Mouse (Mus musculus) liver, embryonic 11.5 days (tissue): Measurements from ENCODE around the gene Rab3a. TPM values are rescaled to one million over a fixed set of nuclear protein-coding genes. Genes with fewer than 3 reads are reported as not detected.

ENCODE experiments used
- ATAC-seq: fragments of 200-750 bp; cut with Nextera tagmentation; replicated peaks from 2 replicates; pipeline ENCODE4 v1.8.0; 2017; ENCODE audit warnings: moderate number of reproducible peaks, mild to moderate bottlenecking, moderate TSS enrichment, moderate library complexity; ENCODE audit not compliant: low FRiP score
- DNase-seq: peaks from one replicate; pipeline ENCODE4 v3.0.0-alpha.2; 2017; ENCODE audit warnings: low spot score
- H3K27ac ChIP-seq: fragments of 300-500 bp; sonication (generic); 2 replicates; pipeline ENCODE4 v1.5.1; 2014; ENCODE audit warnings: mild to moderate bottlenecking, low read depth, low read length, control low read depth
- H3K27me3 ChIP-seq: fragments of 300-500 bp; sonication (generic); replicated peaks from 2 replicates; pipeline ENCODE4 v1.6.1; 2014; ENCODE audit warnings: low read length, mixed read lengths; ENCODE audit not compliant: control insufficient read depth, insufficient read depth
- H3K36me3 ChIP-seq: fragments of 300-500 bp; sonication (generic); 2 replicates; pipeline ENCODE4 v1.6.1; 2014; ENCODE audit warnings: mild to moderate bottlenecking, low read length, moderate library complexity, mixed read lengths; ENCODE audit not compliant: control insufficient read depth, insufficient read depth
- H3K4me1 ChIP-seq: fragments of 300-500 bp; sonication (generic); replicated peaks from 2 replicates; pipeline ENCODE4 v1.6.1; 2014; ENCODE audit warnings: low read length, mixed read lengths; ENCODE audit not compliant: control insufficient read depth, insufficient read depth
- H3K4me2 ChIP-seq: fragments of 300-500 bp; sonication (generic); 2 replicates; pipeline ENCODE4 v1.6.1; 2014; ENCODE audit warnings: mild to moderate bottlenecking, control low read depth, moderate library complexity
- H3K4me3 ChIP-seq: fragments of 300-500 bp; sonication (generic); 2 replicates; pipeline ENCODE4 v1.5.1; 2014; ENCODE audit warnings: low read depth, low read length, control low read depth
- H3K9ac ChIP-seq: fragments of 300-500 bp; sonication (generic); 2 replicates; pipeline ENCODE4 v1.6.1; 2014; ENCODE audit warnings: low read depth, low read length, control low read depth
- H3K9me3 ChIP-seq: fragments of 300-500 bp; sonication (generic); 2 replicates; pipeline ENCODE4 v1.6.1; 2016; ENCODE audit warnings: low read length, inconsistent platforms, mixed read lengths; ENCODE audit not compliant: control insufficient read depth
- WGBS: fragments of 180-500 bp; shearing (Covaris S2); extraction: QIAGEN DNeasy Blood & Tissue Kit; methylation state at CpG from one replicate; pipeline ENCODE4 v1.1.7; 2014; 5-methylcytosine and 5-hydroxymethylcytosine counted together
- polyA plus RNA-seq: library from polyadenylated mRNA; unstranded; fragments of >200 nt; fragmentation: Nextera tagmentation; extraction: Ambion mirVana; gene quantifications from 2 replicates; pipeline ENCODE4 v1.2.1, GENCODE M21; 2014

Gene Rab3a
- polyA plus RNA-seq, 1 experiment from 2014 or later: 6.3 TPM

- Histone ChIP-seq H3K27me3 (no peaks in the 10 kb centered on the region), H3K9me3 (no peaks in the 10 kb centered on the region), H3K4me2 (no peak overlapping the region; the same call in 1 of the 2 replicates), H3K36me3 (peaks cover 34% of the 10 kb centered on the region), H3K4me3 (no peak overlapping the region), H3K27ac (no peak overlapping the region), H3K9ac (no peak overlapping the region), H3K4me1 (peaks cover 16% of the 10 kb centered on the region)
- DNase-seq (no peak), ATAC-seq (no peak)
- 75% methylated on average over 11 of the region's 11 CpGs for WGBS
Measured at GRCm38 (mm10) chr8:70780093-70780492, 25.6 kb downstream of the Rab3a start.

- DNase-seq (no peak), ATAC-seq (no peak)
- Histone ChIP-seq H3K27ac (no peak overlapping the region), H3K9ac (no peak overlapping the region), H3K9me3 (no peaks in the 10 kb centered on the region), H3K4me2 (peak overlapping the region; percentile 8; the same call in 1 of the 2 replicates), H3K36me3 (peaks cover 34% of the 10 kb centered on the region), H3K27me3 (no peaks in the 10 kb centered on the region), H3K4me3 (no peak overlapping the region), H3K4me1 (peaks cover 37% of the 10 kb centered on the region)
- WGBS: 88% methylated on average over 25 of the region's 25 CpGs
Measured at GRCm38 (mm10) chr8:70786291-70787050, 32.0 kb downstream of the Rab3a start.

- H3K9ac ChIP-seq: no peak overlapping the region
- H3K9me3 ChIP-seq: no peaks in the 10 kb centered on the region
- H3K4me1 ChIP-seq: peaks cover 42% of the 10 kb centered on the region
- ATAC-seq (no peak), DNase-seq (no peak)
- H3K27ac ChIP-seq: no peak overlapping the region
- H3K4me3 ChIP-seq: no peak overlapping the region
- H3K36me3 ChIP-seq: peaks cover 30% of the 10 kb centered on the region
- no peaks in the 10 kb centered on the region for H3K27me3 ChIP-seq
- WGBS: 93% methylated on average over 3 of the region's 3 CpGs
- H3K4me2 ChIP-seq: no peak overlapping the region; the same call in 1 of the 2 replicates
Measured at GRCm38 (mm10) chr8:70787051-70787445, 32.6 kb downstream of the Rab3a start.

GRCm38 (mm10) chr8:70787941-70788667 is 33.6 kb downstream of the Rab3a start:
- WGBS: 36% methylated on average over 30 of the region's 30 CpGs
- Histone ChIP-seq H3K36me3 (peaks cover 29% of the 10 kb centered on the region), H3K4me1 (peaks cover 49% of the 10 kb centered on the region), H3K4me3 (peak overlapping the region; percentile 21; the same call in 1 of the 2 replicates), H3K27me3 (no peaks in the 10 kb centered on the region), H3K4me2 (peak overlapping the region; percentile 34), H3K27ac (no peak overlapping the region), H3K9ac (peak overlapping the region; percentile 26; the same call in 1 of the 2 replicates), H3K9me3 (no peaks in the 10 kb centered on the region)
- ATAC-seq (no peak), DNase-seq (peak; percentile 79)

- Histone ChIP-seq H3K36me3 (peaks cover 21% of the 10 kb centered on the region), H3K9ac (no peak overlapping the region), H3K27ac (no peak overlapping the region), H3K4me1 (peaks cover 51% of the 10 kb centered on the region), H3K9me3 (no peaks in the 10 kb centered on the region), H3K4me3 (no peak overlapping the region), H3K27me3 (no peaks in the 10 kb centered on the region), H3K4me2 (no peak overlapping the region; the same call in 1 of the 2 replicates)
- ATAC-seq: no peak
- WGBS: 81% methylated on average over 10 of the region's 10 CpGs
- DNase-seq: no peak
Measured at GRCm38 (mm10) chr8:70789046-70789445, 34.6 kb downstream of the Rab3a start.

- H3K27me3 ChIP-seq: no peaks in the 10 kb centered on the region; the same call in 1 of the 2 replicates
- H3K4me2 ChIP-seq: peak overlapping the region; percentile 91
- H3K9ac ChIP-seq: peak overlapping the region; percentile 85
- 58% methylated on average over 8 of the region's 8 CpGs for WGBS
- H3K27ac ChIP-seq: 0 out of 2 replicates have a peak overlapping the region, but pooled peaks have one; percentile 28
- DNase-seq (no peak), ATAC-seq (no peak)
- peak overlapping the region; percentile 82 for H3K4me3 ChIP-seq
- no peaks in the 10 kb centered on the region for H3K9me3 ChIP-seq
- peaks cover 19% of the 10 kb centered on the region for H3K36me3 ChIP-seq
- peaks cover 50% of the 10 kb centered on the region for H3K4me1 ChIP-seq
Measured at GRCm38 (mm10) chr8:70790846-70791245, 36.4 kb downstream of the Rab3a start.

GRCm38 (mm10) chr8:70791294-70791701 is 36.8 kb downstream of the Rab3a start:
- peaks cover 15% of the 10 kb centered on the region for H3K36me3 ChIP-seq
- no peaks in the 10 kb centered on the region for H3K9me3 ChIP-seq
- H3K27ac ChIP-seq: 0 out of 2 replicates have a peak overlapping the region, but pooled peaks have one; percentile 6
- H3K4me3 ChIP-seq: peak overlapping the region; percentile 82
- peak overlapping the region; percentile 91 for H3K4me2 ChIP-seq
- peaks cover 48% of the 10 kb centered on the region for H3K4me1 ChIP-seq
- WGBS: 36% methylated on average over 7 of the region's 7 CpGs
- ATAC-seq (0 out of 2 replicates have a peak, but pooled peaks have one; percentile 13), DNase-seq (peak; percentile 61)
- H3K9ac ChIP-seq: peak overlapping the region; percentile 85
- H3K27me3 ChIP-seq: peaks cover 3% of the 10 kb centered on the region

- peak; percentile 99 for DNase-seq
- Histone ChIP-seq H3K27ac (peak overlapping the region; percentile 83), H3K9me3 (no peaks in the 10 kb centered on the region), H3K36me3 (peaks cover 7% of the 10 kb centered on the region; the same call in 1 of the 2 replicates), H3K4me1 (peaks cover 49% of the 10 kb centered on the region), H3K9ac (peak overlapping the region; percentile 85), H3K4me2 (peak overlapping the region; percentile 91), H3K4me3 (peak overlapping the region; percentile 82), H3K27me3 (peaks cover 6% of the 10 kb centered on the region)
- 4% methylated on average over 58 of the region's 58 CpGs for WGBS
- peak; percentile 74 for ATAC-seq
Measured at GRCm38 (mm10) chr8:70791975-70792691, 37.7 kb downstream of the Rab3a start.
